Mouse (Mus musculus) thymus, adult 2 months (tissue): ENCODE measurements around the gene Cyp2d22. TPM values are rescaled to one million over a fixed set of nuclear protein-coding genes. Genes with fewer than 3 reads are reported as not detected.

Source experiments
- DNase-seq: peaks from one replicate; pipeline ENCODE4 v3.0.0; 2021
- H3K27ac ChIP-seq: fragments of 200-500 bp; 2 replicates; pipeline ENCODE4 v1.5.1; 2012; ENCODE audit warnings: low read length, control low read depth; ENCODE audit not compliant: control insufficient read depth, insufficient read depth
- H3K27me3 ChIP-seq: fragments of 200-500 bp; 2 replicates; pipeline ENCODE4 v1.6.1; 2012; ENCODE audit warnings: mild to moderate bottlenecking, low read length, moderate library complexity, mixed read lengths; ENCODE audit not compliant: control insufficient read depth, insufficient read depth
- H3K36me3 ChIP-seq: fragments of 200-500 bp; 2 replicates; pipeline ENCODE4 v1.6.1; 2012; ENCODE audit warnings: mild to moderate bottlenecking, low read length, moderate library complexity; ENCODE audit not compliant: control insufficient read depth, insufficient read depth
- H3K4me1 ChIP-seq: fragments of 200-500 bp; replicated peaks from 2 replicates; pipeline ENCODE4 v1.6.1; 2012; ENCODE audit warnings: low read length; ENCODE audit not compliant: control insufficient read depth, insufficient read depth
- H3K4me3 ChIP-seq: fragments of 200-500 bp; 2 replicates; pipeline ENCODE4 v1.5.1; 2012; ENCODE audit warnings: mild to moderate bottlenecking, low read length, control low read depth, moderate library complexity; ENCODE audit not compliant: control insufficient read depth, insufficient read depth
- CTCF ChIP-seq: fragments of 200-500 bp; IDR thresholded peaks from 2 replicates; pipeline ENCODE4 v1.5.1; 2012; ENCODE audit warnings: mild to moderate bottlenecking, control low read depth, low read length, moderate library complexity, borderline replicate concordance; ENCODE audit not compliant: control insufficient read depth, poor library complexity, insufficient read depth; ENCODE audit errors: extremely low read depth
- POLR2A ChIP-seq: fragments of 200-500 bp; IDR thresholded peaks from 2 replicates; pipeline ENCODE4 v1.6.1; 2012; ENCODE audit warnings: mild to moderate bottlenecking, low read length, control low read depth, moderate library complexity; ENCODE audit not compliant: control insufficient read depth, poor library complexity, insufficient read depth; ENCODE audit errors: extremely low read depth
- WGBS: fragments of 180-500 bp; shearing (Covaris S2); methylation state at CpG from one replicate; pipeline ENCODE4 v1.1.7; 2018; 5-methylcytosine and 5-hydroxymethylcytosine counted together
- polyA plus RNA-seq: library from polyadenylated mRNA; depleted of rRNA; stranded (reverse); fragments of >200 nt; gene quantifications from 2 replicates; pipeline ENCODE4 v1.2.3, GENCODE M21; 2012

The Cyp2d22 gene
- polyA plus RNA-seq, 1 experiment, result 15.7 TPM

- H3K36me3 ChIP-seq, result peaks cover 6% of the 10 kb centered on the region
- peak; percentile 96 for DNase-seq
- H3K4me3 ChIP-seq, result peak within 1 kb of the TSS; percentile 55
- peak within 1 kb of the TSS; percentile 84 for H3K27ac ChIP-seq
- peaks cover 11% of the 10 kb centered on the region for H3K4me1 ChIP-seq
- WGBS, result 2% methylated on average over 57 of the region's 57 CpGs
- no peaks in the 10 kb centered on the region for H3K27me3 ChIP-seq
- TF ChIP-seq CTCF, result peak; percentile 92
- peak; percentile 98 for TF ChIP-seq POLR2A
These were observed 25.7 kb downstream of the Cyp2d22 start, which contains the start of gene Ndufa6 for GRCm38 (mm10) chr15:82354126-82354945. Ndufa6 (minus strand) TSS chr15:82354322.

- no peak for TF ChIP-seq POLR2A
- Histone ChIP-seq H3K36me3 (peaks cover 11% of the 10 kb centered on the region), H3K27ac (no peak overlapping the region), H3K27me3 (no peaks in the 10 kb centered on the region), H3K4me3 (peak overlapping the region; percentile 55), H3K4me1 (peaks cover 11% of the 10 kb centered on the region)
- WGBS, result under 1% methylated on average over 23 of the region's 23 CpGs
- DNase-seq, result no peak
These were observed 26.3 kb downstream of the Cyp2d22 start for GRCm38 (mm10) chr15:82353745-82354113.

GRCm38 (mm10) chr15:82353078-82353744 lies 26.8 kb downstream of the Cyp2d22 start:
- 23% methylated on average over 14 of the region's 14 CpGs for WGBS

GRCm38 (mm10) chr15:82351480-82351879 lies 28.6 kb downstream of the Cyp2d22 start:
- DNase-seq, result no peak
- TF ChIP-seq POLR2A (no peak), CTCF (no peak)
- Histone ChIP-seq H3K4me1 (peaks cover 22% of the 10 kb centered on the region), H3K27me3 (no peaks in the 10 kb centered on the region), H3K27ac (no peak overlapping the region), H3K36me3 (peaks cover 19% of the 10 kb centered on the region), H3K4me3 (no peak overlapping the region)
- WGBS, result 88% methylated on average over 3 of the region's 3 CpGs

More at GRCm38 (mm10) chr15:82353078-82353744, 26.8 kb downstream of the Cyp2d22 start:
- peak; percentile 24 for DNase-seq
- H3K4me3 ChIP-seq, result peak overlapping the region; percentile 55
- no peak overlapping the region for H3K27ac ChIP-seq
- peaks cover 9% of the 10 kb centered on the region for H3K4me1 ChIP-seq
- no peak for TF ChIP-seq POLR2A
- H3K27me3 ChIP-seq, result no peaks in the 10 kb centered on the region
- peaks cover 16% of the 10 kb centered on the region for H3K36me3 ChIP-seq

- WGBS, result 97% methylated on average over 4 of the region's 4 CpGs
- no peak overlapping the region for H3K27ac ChIP-seq
- H3K4me1 ChIP-seq, result peaks cover 22% of the 10 kb centered on the region
- DNase-seq, result no peak
- no peak overlapping the region for H3K4me3 ChIP-seq
- TF ChIP-seq CTCF (no peak), POLR2A (no peak)
- peaks cover 19% of the 10 kb centered on the region for H3K36me3 ChIP-seq
- no peaks in the 10 kb centered on the region for H3K27me3 ChIP-seq
These were observed 29.7 kb downstream of the Cyp2d22 start for GRCm38 (mm10) chr15:82350349-82350748.

DNA sequence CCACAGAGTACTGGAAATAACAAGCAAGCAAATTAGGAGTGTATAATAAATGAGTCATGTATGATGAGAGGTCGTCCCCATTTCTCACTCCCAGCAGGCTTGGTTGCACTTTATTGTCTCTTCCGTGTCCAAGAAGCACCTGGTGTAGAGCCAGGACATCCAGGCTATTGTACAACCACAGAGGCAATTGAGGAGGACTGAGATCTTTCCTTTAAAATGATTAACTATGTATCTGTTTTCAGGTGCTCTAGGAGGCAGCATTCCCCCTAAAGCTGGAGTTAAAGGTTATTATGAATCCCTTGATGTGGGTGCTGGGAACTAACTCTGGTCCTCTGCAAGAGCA lies 31.1 kb downstream of the Cyp2d22 start:
- no peaks in the 10 kb centered on the region for H3K27me3 ChIP-seq
- no peak overlapping the region for H3K27ac ChIP-seq
- H3K36me3 ChIP-seq, result peaks cover 19% of the 10 kb centered on the region
- no peak for DNase-seq
- H3K4me1 ChIP-seq, result peaks cover 18% of the 10 kb centered on the region
- TF ChIP-seq CTCF (no peak), POLR2A (no peak)
- 98% methylated on average over 2 of the region's 2 CpGs for WGBS
- no peak overlapping the region for H3K4me3 ChIP-seq
